Mouse (Mus musculus): ENCODE measurements around the gene Ush2a. TPM values are rescaled to one million over a fixed set of nuclear protein-coding genes. Genes with fewer than 3 reads are reported as not detected.

The Ush2a gene
- polyA plus RNA-seq, 1 experiment from 2014 or later = 0.01 TPM

DNA sequence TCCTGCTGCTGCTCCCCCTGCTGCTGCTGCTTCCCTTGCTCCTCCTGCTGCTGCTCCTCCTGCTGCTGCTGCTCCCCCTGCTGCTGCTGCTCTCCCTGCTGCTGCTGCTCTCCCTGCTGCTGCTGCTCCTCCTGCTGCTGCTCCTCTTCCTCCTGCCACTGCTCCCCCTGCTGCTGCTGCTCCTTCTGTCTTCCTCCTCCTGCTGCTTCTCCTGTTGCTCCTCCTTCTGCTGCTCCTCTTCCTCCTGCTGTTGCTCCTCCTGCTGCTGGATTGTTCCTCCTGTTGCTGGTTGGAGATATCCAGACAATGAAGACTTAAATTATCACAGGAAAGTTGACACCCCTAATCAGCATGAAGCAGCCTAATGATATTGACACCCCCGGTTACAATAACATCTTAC is 123.4 kb downstream of the Ush2a start:
- Histone ChIP-seq H3K27me3 (replicated peaks; ENCODE audit: control insufficient read depth, insufficient read depth, low read length) (no peaks in the 10 kb centered on the region), H3K4me2 (replicated peaks; ENCODE audit: low read depth) (no peak overlapping the region), H3K4me3 (ENCODE audit: low read depth, low read length) (no peak overlapping the region), H3K9ac (ENCODE audit: low read depth, low read length) (no peak overlapping the region), H3K27ac (ENCODE audit: low read depth, low read length) (no peak overlapping the region), H3K36me3 (ENCODE audit: control insufficient read depth, insufficient read depth) (no peaks in the 10 kb centered on the region), H3K9me3 (ENCODE audit: control insufficient read depth) (no peaks in the 10 kb centered on the region), H3K4me1 (replicated peaks; ENCODE audit: control insufficient read depth, insufficient read depth, low read length) (no peaks in the 10 kb centered on the region)
- TF ChIP-seq CTCF (IDR thresholded peaks at IDR 0.05; ENCODE audit: low read depth) = no peak
- WGBS = 81% methylated on average over 1 of the region's 1 CpGs
- no peak for ATAC-seq

DNA sequence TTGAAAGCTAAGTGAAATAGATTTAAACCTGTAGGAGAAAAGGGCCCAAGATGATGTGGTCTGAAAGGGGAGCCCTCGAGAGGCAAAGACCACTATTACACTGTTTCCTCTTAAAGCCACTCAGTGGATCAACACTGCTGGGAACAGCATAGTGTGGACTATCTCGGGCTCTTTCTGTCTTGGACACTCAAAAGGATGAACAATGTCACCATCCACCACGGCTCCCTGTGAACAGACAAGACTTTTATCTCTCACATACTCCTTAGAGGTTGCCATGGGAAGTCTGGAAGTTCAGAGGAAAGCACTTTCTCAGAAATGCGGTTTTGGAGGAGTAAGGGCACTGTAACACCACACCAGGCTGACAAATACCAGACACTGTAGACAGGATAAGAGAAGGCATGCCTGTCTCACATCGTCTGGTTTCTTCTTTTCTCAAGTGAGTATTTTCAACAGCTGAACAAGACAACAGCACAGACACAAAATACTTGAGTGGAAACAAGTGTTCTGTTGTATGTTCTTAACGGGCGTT is 124.0 kb downstream of the Ush2a start:
- no peak for ATAC-seq
- H3K4me1 ChIP-seq (replicated peaks; ENCODE audit: control insufficient read depth, insufficient read depth, low read length) = no peaks in the 10 kb centered on the region
- H3K4me3 ChIP-seq (ENCODE audit: low read depth, low read length) = no peak overlapping the region
- H3K27ac ChIP-seq (ENCODE audit: low read depth, low read length) = no peak overlapping the region
- H3K9ac ChIP-seq (ENCODE audit: low read depth, low read length) = no peak overlapping the region
- no peak overlapping the region for H3K4me2 ChIP-seq (replicated peaks; ENCODE audit: low read depth)
- 54% methylated on average over 7 of the region's 7 CpGs for WGBS
- H3K27me3 ChIP-seq (replicated peaks; ENCODE audit: control insufficient read depth, insufficient read depth, low read length) = no peaks in the 10 kb centered on the region
- no peaks in the 10 kb centered on the region for H3K9me3 ChIP-seq (ENCODE audit: control insufficient read depth)
- no peak for TF ChIP-seq CTCF (IDR thresholded peaks at IDR 0.05; ENCODE audit: low read depth)
- no peaks in the 10 kb centered on the region for H3K36me3 ChIP-seq (ENCODE audit: control insufficient read depth, insufficient read depth)

- WGBS = 68% methylated on average over 3 of the region's 3 CpGs
- no peaks in the 10 kb centered on the region for H3K36me3 ChIP-seq (ENCODE audit: control insufficient read depth, insufficient read depth)
- ATAC-seq = no peak
Measured at GRCm38 (mm10) chr1:188387321-188387720, 125.5 kb downstream of the Ush2a start.

DNA sequence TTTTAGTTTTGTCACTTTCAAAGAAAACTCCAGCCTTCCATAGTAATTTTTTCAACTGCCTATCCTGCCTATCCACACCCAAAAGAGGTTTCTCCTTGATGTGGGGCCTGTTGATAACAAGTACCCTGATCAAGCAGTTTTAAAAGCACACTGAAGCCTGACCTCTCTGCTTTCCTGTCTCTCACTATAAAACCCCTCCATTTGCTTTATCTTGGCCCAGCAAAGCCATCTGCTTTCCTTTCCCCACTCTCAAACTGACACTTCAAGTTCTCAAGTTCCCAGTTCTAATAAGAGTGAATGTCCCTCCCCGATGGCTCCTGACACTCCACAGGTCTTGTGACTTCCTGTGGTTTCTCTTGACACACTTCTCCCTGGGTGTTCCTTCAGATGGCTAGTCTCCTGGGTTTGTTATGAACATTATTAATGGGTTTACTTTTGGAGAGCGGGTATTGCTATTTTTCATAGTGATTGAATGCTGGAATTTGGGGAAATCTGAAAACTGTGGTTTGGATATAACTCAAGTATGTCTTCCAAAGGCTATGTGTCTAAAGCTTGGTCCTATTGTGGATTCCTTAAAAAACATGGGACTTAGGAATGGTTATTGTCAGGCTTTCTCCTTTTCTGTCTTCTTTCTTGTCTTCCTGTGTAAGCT is 126.1 kb downstream of the Ush2a start:
- Histone ChIP-seq H3K9me3 (ENCODE audit: control insufficient read depth) (no peaks in the 10 kb centered on the region), H3K36me3 (ENCODE audit: control insufficient read depth, insufficient read depth) (no peaks in the 10 kb centered on the region), H3K27me3 (replicated peaks; ENCODE audit: control insufficient read depth, insufficient read depth, low read length) (no peaks in the 10 kb centered on the region), H3K9ac (ENCODE audit: low read depth, low read length) (no peak overlapping the region), H3K4me3 (ENCODE audit: low read depth, low read length) (no peak overlapping the region), H3K27ac (ENCODE audit: low read depth, low read length) (no peak overlapping the region), H3K4me1 (replicated peaks; ENCODE audit: control insufficient read depth, insufficient read depth, low read length) (no peaks in the 10 kb centered on the region), H3K4me2 (replicated peaks; ENCODE audit: low read depth) (no peak overlapping the region)
- no peak for TF ChIP-seq CTCF (IDR thresholded peaks at IDR 0.05; ENCODE audit: low read depth)
- no peak for ATAC-seq
- 61% methylated on average over 2 of the region's 2 CpGs for WGBS

More at GRCm38 (mm10) chr1:188387321-188387720, 125.5 kb downstream of the Ush2a start:
- Histone ChIP-seq H3K9me3 (ENCODE audit: control insufficient read depth) (no peaks in the 10 kb centered on the region), H3K27ac (ENCODE audit: low read depth, low read length) (no peak overlapping the region), H3K27me3 (replicated peaks; ENCODE audit: control insufficient read depth, insufficient read depth, low read length) (no peaks in the 10 kb centered on the region), H3K9ac (ENCODE audit: low read depth, low read length) (no peak overlapping the region), H3K4me1 (replicated peaks; ENCODE audit: control insufficient read depth, insufficient read depth, low read length) (no peaks in the 10 kb centered on the region), H3K4me2 (replicated peaks; ENCODE audit: low read depth) (no peak overlapping the region), H3K4me3 (ENCODE audit: low read depth, low read length) (no peak overlapping the region)
- TF ChIP-seq CTCF (IDR thresholded peaks at IDR 0.05; ENCODE audit: low read depth) = no peak

DNA sequence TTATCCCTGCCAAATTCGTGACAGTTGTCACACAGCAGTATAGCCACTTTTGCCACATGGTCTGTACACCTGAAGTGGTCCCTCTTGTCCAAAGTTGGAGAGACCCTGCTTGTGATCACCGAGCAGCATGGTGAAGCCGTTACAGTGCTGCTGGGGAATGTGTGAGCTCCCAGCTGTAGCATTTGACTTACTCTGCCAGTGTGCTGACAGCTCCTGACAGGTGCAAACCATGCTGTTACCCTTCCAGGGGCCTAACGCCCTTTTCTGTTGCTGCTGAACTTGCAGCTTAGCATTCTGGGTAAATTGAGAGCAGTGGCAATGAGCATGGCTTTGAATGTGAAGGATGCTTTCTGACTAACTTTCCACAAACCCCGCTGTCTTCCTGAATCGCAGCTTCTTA is 128.3 kb downstream of the Ush2a start:
- no peak for ATAC-seq
- Histone ChIP-seq H3K4me1 (replicated peaks; ENCODE audit: control insufficient read depth, insufficient read depth, low read length) (no peaks in the 10 kb centered on the region), H3K4me2 (replicated peaks; ENCODE audit: low read depth) (no peak overlapping the region), H3K27me3 (replicated peaks; ENCODE audit: control insufficient read depth, insufficient read depth, low read length) (no peaks in the 10 kb centered on the region), H3K9me3 (ENCODE audit: control insufficient read depth) (no peaks in the 10 kb centered on the region), H3K27ac (ENCODE audit: low read depth, low read length) (no peak overlapping the region), H3K36me3 (ENCODE audit: control insufficient read depth, insufficient read depth) (no peaks in the 10 kb centered on the region), H3K4me3 (ENCODE audit: low read depth, low read length) (no peak overlapping the region), H3K9ac (ENCODE audit: low read depth, low read length) (no peak overlapping the region)
- TF ChIP-seq CTCF (IDR thresholded peaks at IDR 0.05; ENCODE audit: low read depth) = no peak
- WGBS = 65% methylated on average over 6 of the region's 6 CpGs

GRCm38 (mm10) chr1:188407176-188407575 is 145.4 kb downstream of the Ush2a start:
- Histone ChIP-seq H3K36me3 (ENCODE audit: control insufficient read depth, insufficient read depth) (no peaks in the 10 kb centered on the region), H3K4me3 (ENCODE audit: low read depth, low read length) (no peak overlapping the region), H3K9me3 (ENCODE audit: control insufficient read depth) (no peaks in the 10 kb centered on the region), H3K27ac (ENCODE audit: low read depth, low read length) (no peak overlapping the region), H3K9ac (ENCODE audit: low read depth, low read length) (no peak overlapping the region), H3K4me2 (replicated peaks; ENCODE audit: low read depth) (no peak overlapping the region), H3K27me3 (replicated peaks; ENCODE audit: control insufficient read depth, insufficient read depth, low read length) (no peaks in the 10 kb centered on the region), H3K4me1 (replicated peaks; ENCODE audit: control insufficient read depth, insufficient read depth, low read length) (no peaks in the 10 kb centered on the region)
- TF ChIP-seq CTCF (IDR thresholded peaks at IDR 0.05; ENCODE audit: low read depth) = no peak
- 84% methylated on average over 4 of the region's 4 CpGs for WGBS
- no peak for ATAC-seq

Measured in intestine, postnatal 0 days (tissue).